Mouse (Mus musculus): ENCODE data around the gene Kpna2. TPM values are rescaled to one million over a fixed set of nuclear protein-coding genes. Genes with fewer than 3 reads are reported as not detected.
"Not testable (repeated sequence)": the region's sequence is repeated elsewhere in the genome, so short reads cannot be mapped to it uniquely, and the experiment has no call there.

The Kpna2 gene
- polyA plus RNA-seq, 1 experiment from 2014 or later: 216 TPM

DNA sequence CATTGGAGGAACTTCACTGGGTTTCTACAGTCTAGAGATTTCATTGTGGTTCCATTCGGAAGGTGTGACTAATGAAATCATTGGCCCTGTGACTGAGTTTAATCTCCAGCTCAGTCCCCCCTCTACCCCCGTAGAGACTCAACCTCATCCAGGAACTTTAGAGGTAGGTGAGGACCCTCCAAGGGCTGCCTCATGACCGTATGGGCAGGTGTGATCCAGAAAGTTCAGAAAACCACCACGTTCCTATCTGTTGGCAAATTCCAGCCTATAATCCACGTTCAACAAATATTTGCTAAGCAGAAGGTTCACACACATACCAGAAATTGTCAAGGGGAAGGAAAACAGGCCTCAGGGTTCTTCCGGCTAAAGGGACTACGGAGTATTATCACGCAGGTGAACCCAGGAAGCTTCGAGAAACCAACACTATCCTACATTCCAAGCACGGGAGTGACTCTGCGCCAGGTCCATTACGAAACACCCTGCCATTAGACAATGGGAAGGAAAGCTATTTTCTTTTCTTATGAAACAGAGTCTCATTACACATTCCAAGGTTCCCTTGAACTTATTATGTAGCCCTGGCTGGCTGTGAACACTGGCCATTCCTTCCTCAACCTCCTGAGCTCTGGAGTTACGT is 22.8 kb upstream of the Kpna2 start:
- H3K4me3 ChIP-seq (ENCODE audit: low read depth, low read length): no peak overlapping the region
- no peaks in the 10 kb centered on the region for H3K36me3 ChIP-seq (ENCODE audit: control insufficient read depth, insufficient read depth)
- H3K27me3 ChIP-seq (ENCODE audit: control insufficient read depth, insufficient read depth, low read depth, low read length): peaks cover 36% of the 10 kb centered on the region
- ATAC-seq (ENCODE audit: low read depth): no peak
- no peak overlapping the region for H3K4me2 ChIP-seq (ENCODE audit: low read depth, low read length)
- H3K9me3 ChIP-seq (replicated peaks; ENCODE audit: control insufficient read depth, low read length): no peaks in the 10 kb centered on the region
- WGBS (ENCODE audit: insufficient replicate concordance): 67% methylated on average over 13 of the region's 13 CpGs
- H3K4me1 ChIP-seq (ENCODE audit: control insufficient read depth, low read depth, low read length): peaks cover 7% of the 10 kb centered on the region; the same call in 1 of the 2 replicates
- H3K27ac ChIP-seq (ENCODE audit: low read length): no peak overlapping the region
- no peak overlapping the region for H3K9ac ChIP-seq (ENCODE audit: low read depth, low read length)

DNA sequence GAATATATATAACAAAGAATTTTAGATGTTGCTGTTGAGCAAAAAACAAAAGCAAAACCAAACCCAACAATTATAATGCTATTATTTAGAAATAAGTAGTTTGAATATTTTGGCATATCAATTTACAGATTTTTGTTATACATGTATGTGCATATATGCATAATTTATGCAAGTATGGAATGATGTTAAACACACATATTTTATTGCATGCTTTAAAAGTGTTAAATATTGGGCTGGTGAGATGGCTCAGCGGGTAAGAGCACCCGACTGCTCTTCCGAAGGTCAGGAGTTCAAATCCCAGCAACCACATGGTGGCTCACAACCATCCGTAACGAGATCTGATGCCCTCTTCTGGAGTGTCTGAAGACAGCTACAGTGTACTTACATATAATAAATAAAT is 20.4 kb upstream of the Kpna2 start:
- WGBS (ENCODE audit: insufficient replicate concordance): 75% methylated on average over 3 of the region's 5 CpGs
- H3K4me3 ChIP-seq (ENCODE audit: low read depth, low read length); H3K4me2 ChIP-seq (ENCODE audit: low read depth, low read length); H3K9me3 ChIP-seq (replicated peaks; ENCODE audit: control insufficient read depth, low read length); H3K4me1 ChIP-seq (ENCODE audit: control insufficient read depth, low read depth, low read length); ATAC-seq (ENCODE audit: low read depth); H3K27ac ChIP-seq (ENCODE audit: low read length); H3K9ac ChIP-seq (ENCODE audit: low read depth, low read length); H3K36me3 ChIP-seq (ENCODE audit: control insufficient read depth, insufficient read depth): not testable (repeated sequence)
- peaks cover 12% of the 10 kb centered on the region for H3K27me3 ChIP-seq (ENCODE audit: control insufficient read depth, insufficient read depth, low read depth, low read length)

DNA sequence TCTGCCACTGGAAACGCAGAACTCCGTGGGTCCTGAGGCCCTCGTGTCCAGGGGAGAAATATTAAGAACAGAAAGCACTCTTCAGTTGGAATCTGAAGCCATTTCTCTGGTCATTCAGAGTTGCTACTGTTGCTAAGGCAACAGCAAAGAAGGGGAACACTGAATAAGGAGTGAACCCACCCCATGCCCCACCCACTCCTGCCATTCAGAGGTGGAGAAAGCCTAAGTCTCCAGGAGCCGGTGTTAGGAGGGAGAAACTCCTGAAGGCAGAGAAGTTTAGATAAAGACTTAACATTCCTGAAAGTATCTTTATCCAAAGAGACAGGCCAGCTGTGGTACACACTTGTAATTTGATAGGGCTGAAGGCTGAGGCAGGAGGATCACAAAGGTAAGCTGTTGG is 20.0 kb upstream of the Kpna2 start:
- Histone ChIP-seq H3K27ac (ENCODE audit: low read length) (no peak overlapping the region), H3K4me3 (ENCODE audit: low read depth, low read length) (no peak overlapping the region)
- ATAC-seq (ENCODE audit: low read depth): no peak

DNA sequence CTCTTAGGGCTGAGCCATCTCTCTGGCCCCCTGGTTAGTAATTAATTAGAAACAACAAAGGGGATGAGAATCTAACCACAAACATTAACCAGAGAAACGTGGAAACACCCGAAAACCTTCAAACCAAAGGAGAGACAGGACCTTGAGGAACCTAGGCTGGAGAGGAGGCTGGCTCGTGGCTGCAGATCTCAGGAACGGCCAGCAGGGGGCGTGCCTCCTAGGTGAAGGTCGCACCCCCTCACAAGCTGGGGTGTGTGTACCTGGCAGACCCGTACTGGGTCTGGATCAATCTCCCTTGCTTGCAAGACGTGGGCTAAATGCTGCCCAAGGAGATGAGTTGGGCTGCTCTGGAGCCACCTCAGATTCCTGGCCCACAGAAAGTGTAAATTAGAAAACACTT is 19.3 kb upstream of the Kpna2 start:
- Histone ChIP-seq H3K27ac (ENCODE audit: low read length) (no peak overlapping the region), H3K4me1 (ENCODE audit: control insufficient read depth, low read depth, low read length) (peaks cover 3% of the 10 kb centered on the region), H3K9ac (ENCODE audit: low read depth, low read length) (no peak overlapping the region), H3K9me3 (replicated peaks; ENCODE audit: control insufficient read depth, low read length) (no peaks in the 10 kb centered on the region; the same call in 1 of the 2 replicates), H3K4me3 (ENCODE audit: low read depth, low read length) (no peak overlapping the region), H3K27me3 (ENCODE audit: control insufficient read depth, insufficient read depth, low read depth, low read length) (peaks cover 4% of the 10 kb centered on the region), H3K4me2 (ENCODE audit: low read depth, low read length) (no peak overlapping the region), H3K36me3 (ENCODE audit: control insufficient read depth, insufficient read depth) (no peaks in the 10 kb centered on the region)
- ATAC-seq (ENCODE audit: low read depth): no peak
- WGBS (ENCODE audit: insufficient replicate concordance): 23% methylated on average over 8 of the region's 8 CpGs

More for the DNA sequence above, 20.0 kb upstream of the Kpna2 start:
- Histone ChIP-seq H3K4me2 (ENCODE audit: low read depth, low read length) (no peak overlapping the region), H3K27me3 (ENCODE audit: control insufficient read depth, insufficient read depth, low read depth, low read length) (peaks cover 8% of the 10 kb centered on the region), H3K4me1 (ENCODE audit: control insufficient read depth, low read depth, low read length) (peaks cover 3% of the 10 kb centered on the region), H3K9ac (ENCODE audit: low read depth, low read length) (no peak overlapping the region), H3K9me3 (replicated peaks; ENCODE audit: control insufficient read depth, low read length) (no peaks in the 10 kb centered on the region; the same call in 1 of the 2 replicates), H3K36me3 (ENCODE audit: control insufficient read depth, insufficient read depth) (no peaks in the 10 kb centered on the region)
- 75% methylated on average over 4 of the region's 4 CpGs for WGBS (ENCODE audit: insufficient replicate concordance)

DNA sequence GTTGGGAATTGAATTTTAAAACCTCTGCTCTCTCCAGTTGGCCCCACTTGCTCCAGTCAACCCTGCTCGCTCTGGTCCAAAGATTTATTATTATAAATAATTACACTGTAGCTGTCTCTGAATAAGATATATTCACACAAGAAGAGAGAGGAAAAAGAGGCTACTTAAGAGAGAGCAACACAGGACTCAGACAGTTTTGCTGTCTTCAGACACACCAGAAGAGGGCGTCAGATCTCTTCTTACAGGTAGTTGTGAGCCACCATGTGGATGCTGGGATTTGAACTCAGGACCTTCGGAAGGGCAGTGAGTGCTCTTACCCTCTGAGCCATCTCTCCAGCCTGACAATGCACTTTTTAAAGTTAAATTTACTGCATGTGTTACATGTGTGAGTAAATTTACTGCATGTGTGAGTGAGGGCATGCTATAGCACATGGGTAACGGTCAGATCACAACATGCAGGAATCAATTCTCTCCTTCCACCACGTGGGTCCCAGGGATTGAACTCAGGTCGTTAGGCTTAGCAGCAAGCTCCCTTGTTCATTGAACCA is 18.1 kb upstream of the Kpna2 start:
- WGBS (ENCODE audit: insufficient replicate concordance): 42% methylated on average over 6 of the region's 6 CpGs
- peaks cover 3% of the 10 kb centered on the region for H3K4me1 ChIP-seq (ENCODE audit: control insufficient read depth, low read depth, low read length)
- H3K9me3 ChIP-seq (replicated peaks; ENCODE audit: control insufficient read depth, low read length): no peaks in the 10 kb centered on the region; the same call in 1 of the 2 replicates
- no peak for ATAC-seq (ENCODE audit: low read depth)
- no peaks in the 10 kb centered on the region for H3K36me3 ChIP-seq (ENCODE audit: control insufficient read depth, insufficient read depth)
- H3K27me3 ChIP-seq (ENCODE audit: control insufficient read depth, insufficient read depth, low read depth, low read length): no peaks in the 10 kb centered on the region
- H3K4me3 ChIP-seq (ENCODE audit: low read depth, low read length): no peak overlapping the region
- no peak overlapping the region for H3K27ac ChIP-seq (ENCODE audit: low read length)
- no peak overlapping the region for H3K4me2 ChIP-seq (ENCODE audit: low read depth, low read length)
- no peak overlapping the region for H3K9ac ChIP-seq (ENCODE audit: low read depth, low read length)

DNA sequence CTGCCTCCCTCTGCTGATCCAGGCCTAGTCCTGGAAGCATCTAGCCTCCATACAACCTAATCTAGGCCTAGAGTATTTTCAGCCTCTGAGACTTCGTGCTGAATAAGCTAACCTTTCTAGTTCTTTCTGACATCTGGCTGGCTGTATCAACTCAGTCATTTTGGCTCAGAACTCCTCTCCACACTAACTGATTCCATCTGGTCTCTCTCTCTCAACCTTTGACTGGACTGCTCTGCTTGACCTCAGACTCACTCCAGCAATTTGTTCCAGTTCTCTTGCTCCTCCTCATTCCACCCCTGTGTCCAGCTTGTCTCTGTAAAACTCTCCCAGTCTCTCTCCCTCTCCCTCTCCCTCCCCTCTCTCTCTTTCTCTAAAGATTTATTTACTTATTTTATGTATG is 17.6 kb upstream of the Kpna2 start:
- H3K4me3 ChIP-seq (ENCODE audit: low read depth, low read length): no peak overlapping the region
- H3K9ac ChIP-seq (ENCODE audit: low read depth, low read length): no peak overlapping the region
- no peaks in the 10 kb centered on the region for H3K27me3 ChIP-seq (ENCODE audit: control insufficient read depth, insufficient read depth, low read depth, low read length)
- 54% methylated on average over 1 of the region's 1 CpGs for WGBS (ENCODE audit: insufficient replicate concordance)
- no peaks in the 10 kb centered on the region for H3K36me3 ChIP-seq (ENCODE audit: control insufficient read depth, insufficient read depth)
- no peak overlapping the region for H3K4me2 ChIP-seq (ENCODE audit: low read depth, low read length)
- H3K9me3 ChIP-seq (replicated peaks; ENCODE audit: control insufficient read depth, low read length): no peaks in the 10 kb centered on the region; the same call in 1 of the 2 replicates
- no peak overlapping the region for H3K27ac ChIP-seq (ENCODE audit: low read length)
- H3K4me1 ChIP-seq (ENCODE audit: control insufficient read depth, low read depth, low read length): peaks cover 3% of the 10 kb centered on the region
- ATAC-seq (ENCODE audit: low read depth): no peak

DNA sequence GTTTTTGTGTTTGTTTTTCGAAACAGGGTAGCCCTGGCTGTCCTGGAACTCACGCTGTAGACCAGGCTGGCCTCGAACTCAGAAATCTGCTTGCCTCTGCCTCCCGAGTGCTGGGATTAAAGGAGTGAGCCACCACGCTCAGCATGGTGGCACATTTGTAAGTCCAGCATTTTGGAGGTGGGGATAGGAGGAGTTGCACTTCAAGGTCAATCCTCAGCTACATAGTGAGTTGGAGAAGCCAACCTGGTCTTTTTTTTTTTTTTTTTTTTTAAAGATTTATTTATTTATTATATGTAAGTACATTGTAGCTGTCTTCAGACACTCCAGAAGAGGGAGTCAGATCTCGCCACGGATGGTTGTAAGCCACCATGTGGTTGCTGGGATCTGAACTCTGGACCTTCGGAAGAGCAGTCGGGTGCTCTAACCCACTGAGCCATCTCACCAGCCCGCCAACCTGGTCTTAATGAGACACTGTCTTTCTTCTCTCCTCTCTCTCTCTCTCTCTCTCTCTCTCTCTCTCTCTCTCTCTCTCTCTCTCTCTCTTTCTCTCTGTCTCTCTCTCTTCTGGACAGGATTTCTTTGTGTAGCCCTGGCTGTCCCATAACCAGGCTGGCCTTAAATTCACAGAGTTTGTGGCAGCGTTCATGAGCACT is 16.3 kb upstream of the Kpna2 start:
- not testable (repeated sequence) for H3K4me2 ChIP-seq (ENCODE audit: low read depth, low read length); H3K27me3 ChIP-seq (ENCODE audit: control insufficient read depth, insufficient read depth, low read depth, low read length); H3K36me3 ChIP-seq (ENCODE audit: control insufficient read depth, insufficient read depth); ATAC-seq (ENCODE audit: low read depth); H3K9ac ChIP-seq (ENCODE audit: low read depth, low read length); H3K27ac ChIP-seq (ENCODE audit: low read length); H3K4me3 ChIP-seq (ENCODE audit: low read depth, low read length); H3K9me3 ChIP-seq (replicated peaks; ENCODE audit: control insufficient read depth, low read length)
- WGBS (ENCODE audit: insufficient replicate concordance): 63% methylated on average over 11 of the region's 11 CpGs
- H3K4me1 ChIP-seq (ENCODE audit: control insufficient read depth, low read depth, low read length): peaks cover 12% of the 10 kb centered on the region

DNA sequence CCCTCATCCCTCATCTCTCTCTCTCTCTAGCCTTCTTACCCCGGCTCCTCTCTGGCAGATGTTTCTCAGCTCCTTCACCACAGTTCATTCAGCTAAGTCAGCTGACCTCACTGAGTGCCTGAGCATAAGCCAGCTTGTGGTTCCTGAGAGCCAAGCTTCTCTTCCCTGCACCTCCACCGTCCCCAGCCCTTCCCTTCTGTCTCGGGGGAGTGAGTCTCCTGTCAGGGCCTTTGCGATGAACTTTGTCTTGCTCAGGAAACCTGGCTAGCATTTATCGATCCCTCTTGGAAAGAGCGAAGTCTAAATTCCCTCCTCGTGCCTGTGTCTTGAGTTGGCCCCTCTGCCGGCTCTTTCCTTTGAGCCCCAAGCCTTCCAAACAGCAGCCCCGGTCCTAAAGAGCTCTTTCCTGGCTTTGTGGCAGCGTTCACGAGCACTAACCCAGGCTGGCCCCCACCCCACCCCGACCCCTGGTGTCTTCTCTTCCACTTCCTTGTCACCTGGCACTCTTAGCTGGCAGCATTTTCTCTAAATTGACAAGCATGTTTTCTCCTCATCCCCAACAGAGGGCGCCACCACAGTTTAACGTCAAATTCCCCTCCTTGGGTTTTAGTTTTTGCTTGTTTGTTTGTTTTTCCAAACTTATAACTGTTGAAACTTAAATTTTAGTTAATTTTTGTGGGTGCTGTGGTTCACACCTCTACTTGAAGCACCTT is 15.4 kb upstream of the Kpna2 start:
- Histone ChIP-seq H3K36me3 (ENCODE audit: control insufficient read depth, insufficient read depth) (no peaks in the 10 kb centered on the region), H3K4me2 (ENCODE audit: low read depth, low read length) (peak overlapping the region; percentile 42), H3K9me3 (replicated peaks; ENCODE audit: control insufficient read depth, low read length) (no peaks in the 10 kb centered on the region; the same call in 1 of the 2 replicates), H3K9ac (ENCODE audit: low read depth, low read length) (peak overlapping the region; percentile 2; the same call in 1 of the 2 replicates), H3K4me1 (ENCODE audit: control insufficient read depth, low read depth, low read length) (peaks cover 12% of the 10 kb centered on the region), H3K4me3 (ENCODE audit: low read depth, low read length) (0 out of 2 replicates have a peak overlapping the region, but pooled peaks have one; percentile 1), H3K27ac (ENCODE audit: low read length) (no peak overlapping the region), H3K27me3 (ENCODE audit: control insufficient read depth, insufficient read depth, low read depth, low read length) (no peaks in the 10 kb centered on the region)
- no peak for ATAC-seq (ENCODE audit: low read depth)
- WGBS (ENCODE audit: insufficient replicate concordance): 29% methylated on average over 14 of the region's 14 CpGs
